Mouse (Mus musculus) splenic B cell, adult 2 months (primary cell): ENCODE results near the gene Cul7.

Experiments used
- DNase-seq: peaks from one replicate; pipeline ENCODE4 v3.0.0-alpha.2; 2011; ENCODE audit warnings: low read depth, low spot score
- H3K27me3 ChIP-seq: 2 replicates; pipeline ENCODE4 v1.6.1; 2012; ENCODE audit warnings: mild to moderate bottlenecking, low read length, moderate library complexity, mixed read lengths; ENCODE audit not compliant: control insufficient read depth, poor library complexity, insufficient read depth, severe bottlenecking
- H3K36me3 ChIP-seq: 2 replicates; pipeline ENCODE4 v1.6.1; 2012; ENCODE audit warnings: mild to moderate bottlenecking, low read length, moderate library complexity, mixed read lengths; ENCODE audit not compliant: control insufficient read depth, poor library complexity, insufficient read depth, severe bottlenecking

Gene Cul7

DNA sequence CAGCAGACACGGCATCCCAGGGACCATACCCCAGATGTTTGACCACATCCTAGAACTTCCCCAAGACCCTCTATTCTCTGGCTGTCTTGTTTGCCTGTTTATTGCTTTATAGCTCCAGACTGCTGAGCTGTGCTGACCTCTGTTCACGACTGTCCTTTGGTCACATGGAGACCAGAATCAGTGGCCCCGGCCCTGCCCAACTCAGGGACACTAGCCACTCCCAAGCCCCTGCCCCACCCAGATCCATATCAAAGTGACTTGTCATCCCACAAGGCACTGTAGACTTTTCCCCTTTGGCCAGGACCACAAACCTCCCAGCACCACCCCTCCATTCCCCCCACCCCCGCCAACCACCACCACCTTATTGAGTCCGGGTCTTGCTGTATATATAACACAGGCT, 49.1 kb downstream of the Cul7 start:
- Histone ChIP-seq H3K36me3 (no peaks in the 10 kb centered on the region), H3K27me3 (no peaks in the 10 kb centered on the region)
- DNase-seq = no peak

DNA sequence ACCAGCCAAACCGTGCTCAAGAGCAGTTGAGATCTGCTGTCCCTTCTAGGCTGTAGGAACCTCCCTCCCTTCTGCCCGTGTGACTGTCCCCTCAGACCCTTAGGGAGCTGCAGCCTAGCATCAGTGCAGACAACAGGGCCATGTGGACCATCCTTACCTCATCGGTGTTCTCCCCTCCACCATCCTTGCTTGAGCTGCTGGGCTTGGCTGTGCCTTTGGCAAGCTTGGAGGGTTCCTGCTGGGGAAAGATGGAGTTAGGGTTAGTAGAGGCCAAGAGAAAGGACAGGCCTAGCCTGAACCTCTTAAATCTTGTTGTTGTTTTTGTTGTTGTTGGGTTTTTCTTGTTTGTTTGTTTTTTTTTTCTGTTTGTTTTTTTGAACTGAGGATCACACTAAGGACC, 49.8 kb downstream of the Cul7 start:
- DNase-seq = no peak

DNA sequence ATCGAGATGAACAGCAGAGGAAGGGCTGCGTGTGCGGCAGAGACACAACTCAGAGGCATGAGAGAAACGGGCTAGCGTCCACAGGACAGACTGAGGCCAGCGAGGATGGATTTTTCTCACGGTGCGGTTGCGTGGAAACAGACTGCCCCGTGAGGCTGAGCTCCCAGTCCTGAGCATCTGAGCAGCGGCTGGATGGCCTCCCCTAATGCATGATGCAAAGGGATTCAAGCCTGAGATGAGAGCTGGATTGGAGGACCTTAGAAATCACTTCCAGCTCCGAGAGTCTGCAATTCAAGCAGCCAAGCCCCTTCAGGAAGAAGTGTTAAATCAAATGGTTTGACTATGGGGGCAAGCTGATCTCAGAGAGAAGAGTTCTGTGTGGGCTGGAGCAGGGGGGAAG, 51.4 kb downstream of the Cul7 start:
- Histone ChIP-seq H3K36me3 (no peaks in the 10 kb centered on the region), H3K27me3 (no peaks in the 10 kb centered on the region)
- DNase-seq = no peak

More for the DNA sequence above, 49.8 kb downstream of the Cul7 start:
- no peaks in the 10 kb centered on the region for H3K36me3 ChIP-seq
- H3K27me3 ChIP-seq = no peaks in the 10 kb centered on the region

DNA sequence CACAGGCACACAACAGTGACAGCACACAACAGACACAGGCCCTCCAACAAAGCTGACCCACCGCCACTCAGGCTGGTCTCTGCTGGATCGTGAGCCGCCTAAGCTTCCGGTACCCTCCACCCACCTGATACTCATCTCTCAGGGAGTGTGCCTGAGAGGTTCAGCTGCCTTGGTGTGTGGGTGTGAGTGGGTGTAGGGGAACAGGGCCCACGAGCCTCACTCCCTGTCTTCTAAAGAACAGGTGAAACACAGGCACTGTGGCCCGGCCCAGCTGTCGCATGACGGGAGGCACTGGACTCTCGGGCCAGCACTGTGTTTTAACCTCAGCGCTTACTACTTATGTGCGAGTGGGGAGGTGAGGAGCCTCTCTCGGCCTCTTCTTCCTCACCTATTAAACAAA, 52.0 kb downstream of the Cul7 start:
- DNase-seq = no peak
- Histone ChIP-seq H3K27me3 (no peaks in the 10 kb centered on the region), H3K36me3 (no peaks in the 10 kb centered on the region)

DNA sequence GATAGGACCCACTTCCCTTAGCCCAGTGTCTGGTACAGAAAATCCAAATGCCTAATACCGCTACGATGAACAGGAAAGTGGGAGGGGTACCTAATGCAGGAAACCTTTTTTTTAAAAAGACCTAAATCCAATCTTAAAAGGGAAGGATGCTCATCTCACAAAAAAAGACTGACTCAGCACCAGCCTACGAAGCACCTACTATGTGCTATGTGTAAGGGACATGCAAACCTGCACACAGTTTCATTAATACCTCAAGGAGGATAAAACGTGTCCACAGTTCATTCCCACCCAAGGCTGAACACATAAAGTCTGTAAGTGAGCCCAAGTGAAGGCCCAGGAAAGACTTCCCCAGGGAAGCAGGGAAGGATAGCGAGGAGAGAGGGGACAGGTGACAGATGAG, 52.4 kb downstream of the Cul7 start:
- no peaks in the 10 kb centered on the region for H3K36me3 ChIP-seq
- no peak for DNase-seq
- H3K27me3 ChIP-seq = no peaks in the 10 kb centered on the region

DNA sequence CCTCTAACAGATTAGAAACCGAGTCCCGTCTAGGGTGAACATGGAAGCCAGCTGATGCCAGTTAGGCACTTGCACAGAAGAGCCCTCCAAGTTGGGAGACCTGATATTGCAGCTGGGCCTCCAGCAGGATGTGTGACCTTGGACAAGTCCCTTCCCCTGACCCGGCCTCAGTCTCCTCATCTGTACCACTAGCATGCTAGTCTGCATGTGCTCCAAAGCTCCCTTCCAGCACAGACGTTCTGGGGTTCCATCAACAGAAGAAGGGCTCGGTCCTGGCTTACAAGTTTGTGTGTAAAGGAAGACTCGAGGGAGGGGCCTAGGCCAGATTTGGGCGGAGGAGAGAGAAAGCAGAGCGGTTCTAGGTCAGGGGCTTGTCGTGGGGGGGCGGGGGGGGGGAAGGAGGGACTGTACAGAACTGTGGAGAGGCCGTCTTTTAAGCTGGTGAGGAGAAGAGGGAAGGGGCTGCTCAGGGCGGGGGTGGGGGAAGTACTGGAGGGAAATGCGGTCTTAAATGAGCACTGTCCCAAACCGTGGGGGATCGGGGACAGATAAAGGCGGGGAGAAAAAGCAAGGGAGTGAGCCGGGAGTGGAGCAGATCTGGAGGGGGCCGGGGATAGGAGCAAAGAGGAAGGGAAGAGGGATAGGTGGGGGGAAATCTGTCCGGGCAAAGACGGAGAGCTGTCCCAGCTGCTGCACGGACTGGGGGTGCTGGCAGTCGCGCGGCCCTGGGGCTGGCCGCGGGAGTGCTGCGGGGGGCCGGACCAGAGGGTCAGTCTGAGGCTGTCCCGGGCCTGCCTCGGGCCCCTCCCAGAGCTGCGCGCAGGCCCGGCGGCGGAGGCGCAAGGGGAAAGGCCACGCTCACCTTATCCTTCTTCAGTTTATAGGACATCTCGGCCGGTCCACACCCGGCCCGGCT, 54.1 kb downstream of the Cul7 start:
- DNase-seq = peak; percentile 18
- H3K27me3 ChIP-seq = no peaks in the 10 kb centered on the region
- H3K36me3 ChIP-seq = no peaks in the 10 kb centered on the region

DNA sequence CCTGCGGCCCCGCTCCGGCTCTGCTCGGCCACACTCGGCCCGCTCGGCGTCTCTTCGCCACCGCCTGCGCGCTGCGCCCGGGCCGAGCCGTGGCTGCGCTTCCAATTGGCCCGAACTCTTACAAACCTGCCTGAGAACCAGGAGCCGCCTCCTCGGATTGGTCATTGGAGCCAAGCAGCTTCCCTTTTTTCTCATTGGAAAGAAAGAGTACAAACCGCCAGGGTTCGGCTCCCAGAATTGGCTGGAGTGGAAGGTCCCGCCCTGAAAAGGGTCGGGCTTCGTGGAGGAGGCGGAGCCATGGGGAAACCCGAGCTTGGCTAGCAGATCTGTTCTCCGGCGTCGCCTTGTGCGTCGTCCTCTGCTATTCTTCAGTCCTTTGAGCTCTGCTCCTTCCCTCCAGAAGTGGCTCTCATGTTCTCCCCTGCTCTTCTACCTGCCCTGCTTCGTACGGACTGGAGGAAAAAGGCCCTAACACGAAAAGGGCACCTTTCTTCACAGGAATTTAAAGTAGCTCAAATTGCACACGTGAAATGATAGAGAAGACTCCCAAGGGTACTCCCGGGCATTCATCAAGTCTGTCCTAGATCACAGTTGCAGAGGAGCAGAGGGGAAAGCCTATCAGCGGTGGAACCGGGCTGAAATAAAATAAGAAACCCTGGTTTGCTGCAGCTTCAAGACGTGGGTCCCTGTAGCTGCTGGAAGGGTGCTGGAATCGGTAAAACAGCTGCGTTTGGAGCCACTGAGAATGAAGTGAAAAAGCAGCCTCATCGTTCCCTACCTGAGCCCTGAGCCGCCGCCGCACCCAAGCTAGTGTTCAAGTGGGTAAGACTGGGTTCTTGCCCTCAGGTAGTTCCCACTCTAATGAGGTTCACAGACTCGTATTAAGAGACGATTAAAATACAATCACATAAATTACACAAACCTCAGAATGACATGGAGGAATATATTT, 55.0 kb downstream of the Cul7 start, which contains the start of gene Ppp2r5d:
Ppp2r5d (minus strand) TSS at position 225 of the 949 bp plus-strand sequence.
- H3K36me3 ChIP-seq = no peaks in the 10 kb centered on the region
- DNase-seq = peak; percentile 96
- H3K27me3 ChIP-seq = no peaks in the 10 kb centered on the region

DNA sequence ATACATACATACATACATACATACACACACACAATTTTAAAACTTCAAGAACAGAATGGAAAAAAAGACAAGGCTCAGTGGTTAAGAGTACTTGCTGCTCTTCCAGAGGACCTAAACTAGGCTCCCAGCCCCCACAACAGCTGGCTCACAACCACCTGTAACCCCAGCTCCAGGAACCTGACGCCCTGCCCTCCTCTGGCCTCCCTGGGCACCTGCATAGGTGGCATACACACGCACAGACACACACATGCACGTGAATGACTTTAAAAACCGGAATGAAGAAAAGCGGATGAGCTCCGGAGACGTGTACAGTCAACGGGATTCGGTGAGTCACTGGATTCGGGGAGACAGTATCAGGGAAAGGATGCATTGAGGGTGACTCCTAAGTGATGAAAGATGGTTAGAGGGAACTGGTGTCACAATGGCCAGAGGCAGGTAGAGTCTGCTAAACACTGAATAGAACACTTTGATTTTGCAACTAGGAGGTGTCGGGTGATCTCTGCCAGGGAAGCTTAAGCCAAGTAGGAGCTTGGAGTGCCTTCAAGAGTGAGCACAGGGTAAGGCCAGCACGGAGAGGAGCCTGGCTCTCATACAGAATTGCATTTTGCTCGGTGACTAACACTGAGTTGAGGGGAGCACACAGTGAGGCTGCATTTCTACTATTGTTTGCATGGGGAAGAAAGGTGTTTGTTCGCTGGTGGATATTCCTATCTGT, 56.4 kb downstream of the Cul7 start:
- Histone ChIP-seq H3K36me3 (no peaks in the 10 kb centered on the region), H3K27me3 (no peaks in the 10 kb centered on the region)
- DNase-seq = no peak

DNA sequence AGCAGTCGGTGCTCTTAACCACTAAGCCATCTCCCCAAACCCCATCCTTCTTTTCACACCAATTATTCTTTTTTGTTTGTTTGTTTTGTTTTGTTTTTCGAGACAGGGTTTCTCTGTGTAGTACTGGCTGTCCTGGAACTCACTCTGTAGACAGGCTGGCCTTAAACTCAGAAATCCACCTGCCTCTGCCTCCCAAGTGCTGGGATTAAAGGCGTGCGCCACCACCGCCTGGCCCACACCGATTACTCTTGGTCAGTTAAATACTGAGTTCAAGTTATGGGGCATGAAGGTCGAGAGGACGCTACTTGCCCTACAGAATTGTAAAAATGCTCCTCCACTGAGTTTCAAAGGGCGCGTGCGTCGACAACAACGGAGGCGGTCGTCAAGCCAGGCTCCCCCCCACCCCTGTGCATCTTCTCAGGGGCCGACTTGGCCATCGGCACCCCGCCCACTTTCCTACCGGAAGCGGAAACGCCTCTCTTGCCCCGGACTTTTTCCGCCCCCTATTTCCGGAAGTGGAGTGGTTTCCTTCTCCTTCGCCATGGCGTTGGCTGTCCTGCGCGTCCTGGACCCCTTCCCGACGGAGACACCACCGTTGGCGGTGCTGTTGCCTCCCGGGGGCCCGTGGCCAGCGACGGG, 60.9 kb downstream of the Cul7 start, which contains the start of gene Pex6:
Pex6 (plus strand) TSS at position 505 of the 639 bp plus-strand sequence.
- H3K36me3 ChIP-seq = peaks cover 9% of the 10 kb centered on the region
- H3K27me3 ChIP-seq = no peaks in the 10 kb centered on the region
- peak; percentile 93 for DNase-seq

DNA sequence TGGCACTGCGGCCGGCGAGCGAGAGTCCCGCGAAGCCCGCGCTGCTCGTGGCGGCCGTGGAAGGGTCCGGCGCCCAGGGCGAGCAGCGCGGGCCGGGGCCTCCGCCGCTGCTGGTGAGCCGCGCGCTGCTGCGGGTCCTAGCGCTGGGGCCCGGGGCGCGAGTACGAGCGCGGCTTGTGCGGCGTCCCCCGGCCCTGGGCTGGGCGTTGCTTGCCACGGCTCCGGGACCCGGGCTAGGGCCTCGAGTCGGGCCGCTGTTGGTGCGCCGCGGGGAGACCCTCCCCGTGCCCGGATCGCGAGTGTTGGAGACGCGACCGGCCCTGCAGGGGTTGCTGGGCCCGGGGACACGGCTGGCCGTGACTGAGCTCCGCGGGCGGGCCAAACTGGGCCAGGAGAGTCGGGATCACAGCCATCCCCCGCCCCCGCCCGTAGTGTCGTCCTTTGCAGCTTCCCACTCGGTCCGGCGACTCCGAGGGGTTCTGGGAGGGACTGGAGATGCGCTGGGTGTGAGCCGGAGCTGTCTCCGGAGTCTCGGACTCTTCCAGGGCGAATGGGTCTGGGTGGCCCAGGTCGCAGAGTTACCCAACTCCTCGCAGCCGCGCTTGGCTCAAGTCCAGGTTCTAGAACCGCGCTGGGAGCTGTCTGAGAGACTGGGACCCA, 61.6 kb downstream of the Cul7 start:
- H3K36me3 ChIP-seq = peaks cover 9% of the 10 kb centered on the region
- no peak for DNase-seq
- no peaks in the 10 kb centered on the region for H3K27me3 ChIP-seq

DNA sequence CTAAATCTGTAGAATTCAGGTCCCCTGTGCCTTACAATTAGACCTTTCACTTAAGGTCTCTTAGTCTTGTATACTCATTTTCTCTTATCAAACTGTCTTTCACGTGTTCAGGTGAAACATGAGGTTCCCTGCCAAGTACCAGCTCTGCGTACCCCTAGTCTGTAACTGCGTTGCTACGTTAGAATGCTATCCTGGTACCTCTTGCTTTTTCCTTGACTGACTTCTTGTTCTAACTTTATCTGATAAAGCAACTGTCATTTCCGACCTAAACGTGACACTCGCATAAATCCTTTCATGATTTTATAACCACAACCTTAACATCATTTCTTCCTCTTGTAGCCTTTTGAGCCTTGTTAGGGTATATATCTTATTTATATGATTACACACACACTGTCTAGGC, 62.3 kb downstream of the Cul7 start:
- no peaks in the 10 kb centered on the region for H3K27me3 ChIP-seq
- DNase-seq = no peak
- H3K36me3 ChIP-seq = peaks cover 9% of the 10 kb centered on the region

DNA sequence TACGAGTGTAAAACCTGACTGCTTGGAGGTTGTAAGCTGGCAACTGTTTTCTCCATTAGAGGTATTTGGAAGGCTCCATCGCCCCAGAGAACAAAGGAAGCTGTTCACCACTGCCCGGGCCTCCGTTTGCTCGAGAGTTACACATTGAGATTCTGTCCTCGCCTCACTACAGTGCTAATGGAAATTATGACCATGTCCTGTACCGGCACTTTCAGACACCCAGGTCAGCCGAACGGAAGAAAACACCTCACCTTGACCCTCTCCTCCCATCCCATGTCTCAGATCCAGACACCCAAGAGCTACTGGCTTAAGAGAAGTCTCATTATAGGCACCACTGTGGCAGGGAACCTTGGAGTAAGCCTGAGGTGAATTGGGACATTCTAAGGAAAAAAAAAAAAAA, 63.7 kb downstream of the Cul7 start:
- no peak for DNase-seq
- Histone ChIP-seq H3K36me3 (peaks cover 9% of the 10 kb centered on the region), H3K27me3 (no peaks in the 10 kb centered on the region)
